Comparison of ENCODE assay signal across 24 mouse cellular contexts in the genomic region with DNA sequence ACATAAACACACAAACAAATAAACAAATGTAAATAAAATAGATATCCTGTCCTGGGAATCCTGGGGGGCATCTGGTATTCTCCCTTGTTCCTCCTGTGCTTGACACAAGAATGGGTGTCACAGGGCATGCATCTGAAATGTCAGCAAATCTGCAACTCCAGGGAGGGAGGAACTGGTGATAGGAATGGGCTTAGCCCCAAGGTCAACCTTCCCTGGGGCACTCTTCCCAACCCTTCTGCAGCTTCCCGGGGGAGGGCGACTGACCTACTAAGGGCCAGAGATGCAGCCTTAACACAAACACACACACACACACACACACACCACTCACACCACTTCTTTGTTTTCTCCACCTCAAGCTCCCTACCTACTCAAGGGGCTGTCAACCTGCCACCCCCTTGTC.
DNase-seq lines count a peak whose midpoint lies in the region; ATAC-seq and TF ChIP-seq lines count a peak whose summit lies in the region.
"Had no signal": no experiment of that assay in that cellular context is flagged by ENCODE, and none has a peak within 500 bp of the region (broad histone marks: within the 10 kb centered on the region; RNA-seq: fewer than 3 reads in every experiment).

No protein-coding gene starts in this region.

- no peak overlapping the region for H3K9ac ChIP-seq in forebrain, embryonic 15.5 days (replicated peaks)
- no peak overlapping the region for H3K9ac ChIP-seq in forebrain, embryonic 12.5 days
- H3K9ac ChIP-seq in hindbrain, postnatal 0 days (replicated peaks; ENCODE audit: low read length) = no peak overlapping the region
- H3K9ac ChIP-seq in midbrain, embryonic 12.5 days (replicated peaks) = no peak overlapping the region
- no peak overlapping the region for H3K9ac ChIP-seq in midbrain, postnatal 0 days (replicated peaks; ENCODE audit: low read length, poor library complexity, severe bottlenecking)
- no peak overlapping the region for H3K9ac ChIP-seq in midbrain, embryonic 16.5 days (ENCODE audit: low read depth, low read length)
- H3K9ac ChIP-seq: forebrain, postnatal 0 days; limb, embryonic 13.5 days; liver, embryonic 12.5 days; neural tube, embryonic 15.5 days; stomach, embryonic 15.5 days had no signal

- no peak for DNase-seq in hindbrain, embryonic 10.5 days (ENCODE audit: low spot score)
- DNase-seq in hindbrain, postnatal 0 days (ENCODE audit: low spot score) = no peak
- no peak for DNase-seq in midbrain, postnatal 0 days (ENCODE audit: low spot score)
- DNase-seq in cerebellum, postnatal 4 days (ENCODE audit: low spot score in 2 of 2) = no peak
- DNase-seq: cerebellum, adult 8-10 months; cerebellum, postnatal 36 days; gastrocnemius, postnatal 36 days; heart, postnatal 14 days; kidney, adult 9 months; kidney, postnatal 14 days; lung, adult 18-20 months; lung, postnatal 10 days; thymus, postnatal 25 days had no signal

- 0 out of 2 replicates have a peak, but pooled peaks cover 3% of the 10 kb centered on the region for H3K36me3 ChIP-seq in forebrain, embryonic 15.5 days
- H3K36me3 ChIP-seq in forebrain, embryonic 12.5 days (replicated peaks) = no peaks in the 10 kb centered on the region
- H3K36me3 ChIP-seq in hindbrain, embryonic 10.5 days = no peaks in the 10 kb centered on the region
- no peaks in the 10 kb centered on the region for H3K36me3 ChIP-seq in hindbrain, postnatal 0 days (ENCODE audit: insufficient read depth, low read length)
- H3K36me3 ChIP-seq in midbrain, embryonic 12.5 days = no peaks in the 10 kb centered on the region
- H3K36me3 ChIP-seq in midbrain, postnatal 0 days (ENCODE audit: insufficient read depth, low read length) = no peaks in the 10 kb centered on the region
- no peaks in the 10 kb centered on the region for H3K36me3 ChIP-seq in midbrain, embryonic 16.5 days (ENCODE audit: control insufficient read depth, insufficient read depth, low read length)
- H3K36me3 ChIP-seq: limb, embryonic 13.5 days; liver, embryonic 12.5 days; stomach, embryonic 15.5 days had no signal

- peaks cover 33% of the 10 kb centered on the region for H3K4me1 ChIP-seq in forebrain, embryonic 15.5 days
- peaks cover 27% of the 10 kb centered on the region for H3K4me1 ChIP-seq in forebrain, embryonic 12.5 days
- peaks cover 28% of the 10 kb centered on the region for H3K4me1 ChIP-seq in hindbrain, embryonic 10.5 days (replicated peaks)
- H3K4me1 ChIP-seq in hindbrain, postnatal 0 days (ENCODE audit: insufficient read depth, low read length) = 0 out of 2 replicates have a peak, but pooled peaks cover 5% of the 10 kb centered on the region
- H3K4me1 ChIP-seq in midbrain, embryonic 12.5 days = peaks cover 22% of the 10 kb centered on the region
- H3K4me1 ChIP-seq in midbrain, postnatal 0 days (ENCODE audit: insufficient read depth, low read length) = no peaks in the 10 kb centered on the region
- H3K4me1 ChIP-seq in midbrain, embryonic 16.5 days (ENCODE audit: control insufficient read depth, insufficient read depth, low read length) = no peaks in the 10 kb centered on the region; the same call in none of the 2 replicates
- H3K4me1 ChIP-seq: liver, embryonic 12.5 days had no signal

- no peak for ATAC-seq in forebrain, embryonic 15.5 days (replicated peaks)
- no peak for ATAC-seq in forebrain, embryonic 12.5 days (ENCODE audit: low FRiP score)
- no peak for ATAC-seq in hindbrain, postnatal 0 days
- ATAC-seq in midbrain, embryonic 12.5 days (ENCODE audit: low FRiP score, low read depth) = 0 out of 2 replicates have a peak, but pooled peaks have one; percentile 1
- ATAC-seq in midbrain, postnatal 0 days (ENCODE audit: low FRiP score) = no peak
- no peak for ATAC-seq in midbrain, embryonic 16.5 days
- ATAC-seq: intestine, embryonic 16.5 days; liver, embryonic 12.5 days had no signal

- no peak overlapping the region for H3K4me3 ChIP-seq in forebrain, embryonic 15.5 days
- no peak overlapping the region for H3K4me3 ChIP-seq in forebrain, embryonic 12.5 days (replicated peaks)
- H3K4me3 ChIP-seq in hindbrain, embryonic 10.5 days = no peak overlapping the region
- H3K4me3 ChIP-seq in hindbrain, postnatal 0 days (ENCODE audit: low read length) = no peak overlapping the region
- H3K4me3 ChIP-seq in midbrain, embryonic 12.5 days = no peak overlapping the region
- H3K4me3 ChIP-seq in midbrain, postnatal 0 days (ENCODE audit: low read depth, low read length) = no peak overlapping the region
- H3K4me3 ChIP-seq in midbrain, embryonic 16.5 days (ENCODE audit: low read depth, low read length) = no peak overlapping the region
- H3K4me3 ChIP-seq: limb, embryonic 13.5 days; liver, embryonic 12.5 days; neural tube, embryonic 15.5 days; stomach, embryonic 15.5 days had no signal

- H3K27me3 ChIP-seq in forebrain, embryonic 15.5 days = no peaks in the 10 kb centered on the region
- H3K27me3 ChIP-seq in forebrain, embryonic 12.5 days = 0 out of 2 replicates have a peak, but pooled peaks cover 18% of the 10 kb centered on the region
- peaks cover 7% of the 10 kb centered on the region for H3K27me3 ChIP-seq in hindbrain, embryonic 10.5 days (ENCODE audit: insufficient read depth, poor library complexity, severe bottlenecking)
- no peaks in the 10 kb centered on the region for H3K27me3 ChIP-seq in hindbrain, postnatal 0 days (ENCODE audit: insufficient read depth, low read length)
- no peaks in the 10 kb centered on the region for H3K27me3 ChIP-seq in midbrain, embryonic 12.5 days
- no peaks in the 10 kb centered on the region for H3K27me3 ChIP-seq in midbrain, postnatal 0 days (ENCODE audit: insufficient read depth, low read length)
- H3K27me3 ChIP-seq in midbrain, embryonic 16.5 days (ENCODE audit: control insufficient read depth, insufficient read depth, low read depth, low read length) = no peaks in the 10 kb centered on the region
- H3K27me3 ChIP-seq: limb, embryonic 13.5 days; liver, embryonic 12.5 days; neural tube, embryonic 15.5 days; stomach, embryonic 15.5 days had no signal

- H3K9me3 ChIP-seq in forebrain, embryonic 15.5 days = no peaks in the 10 kb centered on the region
- H3K9me3 ChIP-seq in forebrain, embryonic 12.5 days = no peaks in the 10 kb centered on the region
- no peaks in the 10 kb centered on the region for H3K9me3 ChIP-seq in hindbrain, embryonic 10.5 days
- no peaks in the 10 kb centered on the region for H3K9me3 ChIP-seq in hindbrain, postnatal 0 days (ENCODE audit: low read length)
- H3K9me3 ChIP-seq in midbrain, embryonic 12.5 days = no peaks in the 10 kb centered on the region
- H3K9me3 ChIP-seq in midbrain, postnatal 0 days (ENCODE audit: low read length) = no peaks in the 10 kb centered on the region
- H3K9me3 ChIP-seq in midbrain, embryonic 16.5 days (replicated peaks; ENCODE audit: control insufficient read depth, low read length, poor library complexity, severe bottlenecking) = no peaks in the 10 kb centered on the region
- H3K9me3 ChIP-seq: limb, embryonic 13.5 days; liver, embryonic 12.5 days; neural tube, embryonic 15.5 days; stomach, embryonic 15.5 days had no signal

- no peak for TF ChIP-seq CTCF in hindbrain, postnatal 0 days (IDR thresholded peaks at IDR 0.05; ENCODE audit: low read depth)
- TF ChIP-seq CTCF in midbrain, postnatal 0 days (IDR thresholded peaks at IDR 0.05) = no peak

- peak overlapping the region; percentile 50; the same call in 1 of the 2 replicates for H3K27ac ChIP-seq in forebrain, embryonic 15.5 days (replicated peaks)
- H3K27ac ChIP-seq in forebrain, embryonic 12.5 days = no peak overlapping the region
- H3K27ac ChIP-seq in hindbrain, embryonic 10.5 days = peak overlapping the region; percentile 35; the same call in 1 of the 2 replicates
- no peak overlapping the region for H3K27ac ChIP-seq in hindbrain, postnatal 0 days
- H3K27ac ChIP-seq in midbrain, embryonic 12.5 days (replicated peaks) = no peak overlapping the region
- no peak overlapping the region for H3K27ac ChIP-seq in midbrain, postnatal 0 days (ENCODE audit: low read depth, low read length)
- 0 out of 2 replicates have a peak overlapping the region, but pooled peaks have one; percentile 24 for H3K27ac ChIP-seq in midbrain, embryonic 16.5 days (ENCODE audit: low read length)
- H3K27ac ChIP-seq: limb, embryonic 13.5 days; liver, embryonic 12.5 days; neural tube, embryonic 15.5 days had no signal

- WGBS in forebrain, embryonic 15.5 days = 97% methylated on average over 2 of the region's 2 CpGs
- 92% methylated on average over 2 of the region's 2 CpGs for whole genome bisulfite sequencing in forebrain, embryonic 12.5 days
- 75% methylated on average over 2 of the region's 2 CpGs for WGBS in hindbrain, embryonic 10.5 days
- 88% methylated on average over 2 of the region's 2 CpGs for WGBS in hindbrain, postnatal 0 days
- 81% methylated on average over 2 of the region's 2 CpGs for WGBS in midbrain, embryonic 12.5 days
- WGBS in midbrain, postnatal 0 days = 77% methylated on average over 2 of the region's 2 CpGs
- WGBS in midbrain, embryonic 16.5 days = 80% methylated on average over 2 of the region's 2 CpGs

- no peak overlapping the region for H3K4me2 ChIP-seq in forebrain, embryonic 15.5 days (replicated peaks)
- no peak overlapping the region for H3K4me2 ChIP-seq in forebrain, embryonic 12.5 days
- H3K4me2 ChIP-seq in hindbrain, postnatal 0 days (ENCODE audit: low read depth, low read length) = no peak overlapping the region
- H3K4me2 ChIP-seq in midbrain, embryonic 12.5 days (replicated peaks) = no peak overlapping the region
- no peak overlapping the region for H3K4me2 ChIP-seq in midbrain, postnatal 0 days (ENCODE audit: low read depth, low read length, poor library complexity, severe bottlenecking)
- H3K4me2 ChIP-seq in midbrain, embryonic 16.5 days (ENCODE audit: low read length) = no peak overlapping the region
- H3K4me2 ChIP-seq: heart, embryonic 11.5 days; limb, embryonic 13.5 days; liver, embryonic 12.5 days; neural tube, embryonic 15.5 days; stomach, embryonic 15.5 days had no signal

Comparison
In these comparisons a context has a peak if more than half of its experiments do, and no peak if none do; other contexts are left out.
1. H3K27ac ChIP-seq: peak in forebrain, embryonic 15.5 days (single experiment), hindbrain, embryonic 10.5 days (single experiment) and midbrain, embryonic 16.5 days (single experiment); none in forebrain, embryonic 12.5 days (single experiment), hindbrain, postnatal 0 days (single experiment), midbrain, embryonic 12.5 days (single experiment) and midbrain, postnatal 0 days (single experiment).